Mouse (Mus musculus) central nervous system, embryonic 18 days (tissue): ENCODE measurements around the gene Kcnip1. TPM values are rescaled to one million over a fixed set of nuclear protein-coding genes. Genes with fewer than 3 reads are reported as not detected.

ENCODE experiments used
- polyA plus RNA-seq: library from polyadenylated mRNA; depleted of rRNA; stranded (reverse); fragments of >200 nt; gene quantifications from 2 replicates; pipeline ENCODE4 v1.2.3, GENCODE M21; 2012; rRNA removed

The Kcnip1 gene
- 66.0 and 72.3 TPM in 2 replicates for polyA plus RNA-seq

GRCm38 (mm10) chr11:33992938-33993337 is at the start of gene Kcnip1:
Gene Kcnip1, minus strand, starts transcription at chr11:33993152.

GRCm38 (mm10) chr11:33962688-33963407 is 30.1 kb downstream of the Kcnip1 start, which contains the start of gene Kcnmb1:
Gene Kcnmb1, plus strand, starts transcription at chr11:33963013.

GRCm38 (mm10) chr11:33598986-33599385 is 394.0 kb downstream of the Kcnip1 start, which contains the start of gene D130052B06Rik:
Gene D130052B06Rik, plus strand, starts transcription at chr11:33599302.

Other genes with a start within 250 kb of the Kcnip1 start
- gene Kcnmb1, start 30.1 kb downstream of the Kcnip1 start, polyA plus RNA-seq = 0.16 and 0.19 TPM in 2 replicates
- gene Lcp2, start 53.8 kb upstream of the Kcnip1 start, polyA plus RNA-seq = 2.4 and 2.5 TPM in 2 replicates
- not detected in 2 replicates for gene 4930469K13Rik, start 105.4 kb upstream of the Kcnip1 start, polyA plus RNA-seq
- gene Foxi1, start 214.9 kb upstream of the Kcnip1 start, polyA plus RNA-seq = not detected in 2 replicates